Mouse (Mus musculus): ENCODE results near the gene Sftpa1. TPM values are rescaled to one million over a fixed set of nuclear protein-coding genes. Genes with fewer than 3 reads are reported as not detected.

Gene Sftpa1
- polyA plus RNA-seq (2014; fragmentation: Nextera tagmentation; extraction: Ambion mirVana) = not detected in 2 replicates

DNA sequence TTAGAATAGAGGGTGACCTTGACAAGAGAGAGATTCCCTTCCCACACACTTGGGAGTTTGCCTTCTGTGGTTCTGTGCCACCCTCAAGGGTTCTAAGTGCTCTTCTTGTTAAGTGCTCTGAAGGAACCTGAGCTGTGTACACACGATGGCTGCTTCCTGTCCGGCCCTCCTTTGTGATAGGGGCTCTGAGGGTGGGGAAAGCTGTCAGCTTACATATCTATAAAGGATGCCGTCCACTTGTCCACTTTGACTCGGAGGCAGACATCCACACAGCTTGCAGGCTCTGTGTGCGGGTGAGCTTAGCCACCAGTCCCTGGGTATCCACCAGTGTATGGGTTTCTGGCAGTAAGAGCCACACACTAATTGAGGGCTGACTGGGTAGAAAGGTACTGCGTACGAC lies at the start of gene Sftpa1:
Gene Sftpa1, plus strand, starts transcription at position 243 of the 400 bp plus-strand sequence.
- H3K9me3 ChIP-seq (ENCODE audit: control insufficient read depth, low read length) = no peaks in the 10 kb centered on the region
- no peak within 1 kb of the TSS for H3K27ac ChIP-seq (replicated peaks; ENCODE audit: low read depth, low read length)
- H3K9ac ChIP-seq (ENCODE audit: low read length) = no peak within 1 kb of the TSS
- H3K4me3 ChIP-seq (ENCODE audit: low read depth, low read length) = no peak within 1 kb of the TSS
- H3K4me1 ChIP-seq (ENCODE audit: control insufficient read depth, insufficient read depth, low read length) = no peaks in the 10 kb centered on the region
- no peaks in the 10 kb centered on the region for H3K27me3 ChIP-seq (ENCODE audit: control insufficient read depth, insufficient read depth, low read length)
- no peaks in the 10 kb centered on the region for H3K36me3 ChIP-seq (ENCODE audit: control insufficient read depth, insufficient read depth, low read length)
- ATAC-seq (ENCODE audit: insufficient number of reproducible peaks, low FRiP score, low TSS enrichment, low read depth) = no peak
- WGBS = 89% methylated on average over 7 of the region's 7 CpGs
- no peak within 1 kb of the TSS for H3K4me2 ChIP-seq (ENCODE audit: low read depth, severe bottlenecking)
- no peak for DNase-seq (ENCODE audit: low spot score)

DNA sequence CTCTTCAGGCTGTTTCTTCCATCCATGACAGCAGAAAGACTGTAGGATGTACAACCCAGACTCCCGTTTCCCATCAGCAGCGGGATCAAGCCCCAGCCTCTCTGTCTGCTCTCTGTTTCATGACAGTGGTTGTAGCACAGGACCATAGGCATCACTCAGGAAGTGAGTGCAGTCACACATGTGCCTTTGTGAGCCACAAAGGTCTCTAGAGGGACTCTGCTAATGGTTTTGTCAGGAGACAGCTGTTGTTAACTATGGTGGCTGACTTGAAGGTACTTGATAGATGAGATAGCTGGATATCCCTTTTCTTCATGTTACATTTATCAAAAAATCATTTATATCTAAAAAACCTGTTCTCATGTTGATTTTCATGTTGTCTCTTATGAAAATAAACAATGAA lies 49.2 kb upstream of the Sftpa1 start:
- Histone ChIP-seq H3K4me1 (ENCODE audit: control insufficient read depth, insufficient read depth, low read length) (no peaks in the 10 kb centered on the region), H3K9ac (ENCODE audit: low read length) (no peak overlapping the region), H3K36me3 (ENCODE audit: control insufficient read depth, insufficient read depth, low read length) (no peaks in the 10 kb centered on the region), H3K27ac (replicated peaks; ENCODE audit: low read depth, low read length) (no peak overlapping the region), H3K4me2 (ENCODE audit: low read depth, severe bottlenecking) (no peak overlapping the region), H3K9me3 (ENCODE audit: control insufficient read depth, low read length) (no peaks in the 10 kb centered on the region), H3K4me3 (ENCODE audit: low read depth, low read length) (no peak overlapping the region), H3K27me3 (ENCODE audit: control insufficient read depth, insufficient read depth, low read length) (no peaks in the 10 kb centered on the region)
- WGBS = 90% methylated on average over 2 of the region's 2 CpGs
- no peak for ATAC-seq (ENCODE audit: insufficient number of reproducible peaks, low FRiP score, low TSS enrichment, low read depth)
- DNase-seq (ENCODE audit: low spot score) = no peak

DNA sequence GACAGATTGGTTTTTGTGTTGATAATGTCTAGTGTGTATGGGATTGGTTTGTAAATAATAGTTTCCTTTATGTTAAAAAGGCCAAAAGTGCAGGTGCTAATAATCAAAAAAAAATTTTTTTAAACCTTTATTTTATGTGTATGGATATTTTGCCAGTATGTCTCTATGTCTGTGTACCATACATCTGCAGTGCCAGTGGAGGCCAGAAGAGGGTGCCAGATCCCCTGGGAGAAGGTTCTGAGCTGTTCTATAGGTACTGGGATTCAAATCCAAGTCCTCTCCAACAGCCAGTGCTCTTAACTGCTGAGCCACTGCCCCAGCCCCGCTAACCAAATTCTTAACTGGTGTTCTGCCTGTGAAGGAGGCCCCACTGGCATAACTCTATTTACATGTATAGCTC lies 44.1 kb upstream of the Sftpa1 start:
- no peak overlapping the region for H3K4me3 ChIP-seq (ENCODE audit: low read depth, low read length)
- H3K4me1 ChIP-seq (ENCODE audit: control insufficient read depth, insufficient read depth, low read length) = no peaks in the 10 kb centered on the region
- H3K9ac ChIP-seq (ENCODE audit: low read length) = no peak overlapping the region
- 86% methylated on average over 1 of the region's 1 CpGs for WGBS
- no peaks in the 10 kb centered on the region for H3K27me3 ChIP-seq (ENCODE audit: control insufficient read depth, insufficient read depth, low read length)
- ATAC-seq (ENCODE audit: insufficient number of reproducible peaks, low FRiP score, low TSS enrichment, low read depth) = no peak
- H3K9me3 ChIP-seq (ENCODE audit: control insufficient read depth, low read length) = no peaks in the 10 kb centered on the region
- H3K27ac ChIP-seq (replicated peaks; ENCODE audit: low read depth, low read length) = no peak overlapping the region
- H3K36me3 ChIP-seq (ENCODE audit: control insufficient read depth, insufficient read depth, low read length) = no peaks in the 10 kb centered on the region
- DNase-seq (ENCODE audit: low spot score) = peak; percentile 33
- no peak overlapping the region for H3K4me2 ChIP-seq (ENCODE audit: low read depth, severe bottlenecking)

DNA sequence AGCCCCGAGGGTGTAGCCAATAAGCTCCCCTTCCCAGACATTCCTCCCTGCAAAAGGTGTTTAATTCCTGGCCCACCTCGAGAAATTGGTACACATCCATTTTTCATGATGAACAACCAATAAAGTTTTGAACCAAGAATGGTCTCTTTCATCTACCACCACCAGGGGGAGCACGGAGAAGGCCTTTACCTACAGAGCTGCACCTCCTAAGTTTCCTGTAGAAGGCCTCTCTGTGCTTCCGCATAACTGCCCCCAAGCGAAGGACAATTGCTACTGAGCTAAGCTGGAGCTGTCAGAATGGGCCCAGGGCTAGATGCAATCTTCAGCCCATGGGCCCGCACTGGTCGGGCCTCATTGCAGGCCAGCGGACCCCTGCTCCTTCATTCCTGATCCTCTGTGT lies 40.8 kb upstream of the Sftpa1 start:
- H3K4me1 ChIP-seq (ENCODE audit: control insufficient read depth, insufficient read depth, low read length) = no peaks in the 10 kb centered on the region
- H3K36me3 ChIP-seq (ENCODE audit: control insufficient read depth, insufficient read depth, low read length) = no peaks in the 10 kb centered on the region
- DNase-seq (ENCODE audit: low spot score) = peak; percentile 34
- no peak overlapping the region for H3K4me2 ChIP-seq (ENCODE audit: low read depth, severe bottlenecking)
- H3K9ac ChIP-seq (ENCODE audit: low read length) = no peak overlapping the region
- H3K27ac ChIP-seq (replicated peaks; ENCODE audit: low read depth, low read length) = no peak overlapping the region
- H3K9me3 ChIP-seq (ENCODE audit: control insufficient read depth, low read length) = no peaks in the 10 kb centered on the region
- H3K4me3 ChIP-seq (ENCODE audit: low read depth, low read length) = no peak overlapping the region
- ATAC-seq (ENCODE audit: insufficient number of reproducible peaks, low FRiP score, low TSS enrichment, low read depth) = no peak
- H3K27me3 ChIP-seq (ENCODE audit: control insufficient read depth, insufficient read depth, low read length) = no peaks in the 10 kb centered on the region
- 53% methylated on average over 8 of the region's 8 CpGs for WGBS

DNA sequence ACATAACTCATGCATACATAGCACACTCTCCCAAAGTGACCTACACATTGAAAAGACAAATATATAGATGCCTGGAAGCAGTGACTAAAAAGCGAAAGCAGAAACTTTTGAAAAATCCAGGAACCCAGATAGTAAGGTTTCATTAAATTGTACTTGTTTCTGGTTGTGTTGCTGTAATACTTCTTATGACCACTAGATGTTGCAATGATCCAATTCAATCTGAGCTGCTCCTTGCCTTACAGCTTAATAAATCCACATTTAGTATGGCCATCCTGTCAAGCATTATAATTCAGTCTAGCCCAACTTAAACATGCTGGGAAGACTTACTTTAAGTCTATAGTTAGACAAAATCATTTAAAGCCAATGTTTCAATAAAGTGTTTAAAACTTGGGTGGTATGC lies 37.5 kb upstream of the Sftpa1 start:
- DNase-seq (ENCODE audit: low spot score) = no peak
- Histone ChIP-seq H3K4me1 (ENCODE audit: control insufficient read depth, insufficient read depth, low read length) (no peaks in the 10 kb centered on the region), H3K9ac (ENCODE audit: low read length) (no peak overlapping the region), H3K27me3 (ENCODE audit: control insufficient read depth, insufficient read depth, low read length) (no peaks in the 10 kb centered on the region), H3K4me3 (ENCODE audit: low read depth, low read length) (no peak overlapping the region), H3K9me3 (ENCODE audit: control insufficient read depth, low read length) (no peaks in the 10 kb centered on the region), H3K36me3 (ENCODE audit: control insufficient read depth, insufficient read depth, low read length) (no peaks in the 10 kb centered on the region), H3K4me2 (ENCODE audit: low read depth, severe bottlenecking) (no peak overlapping the region), H3K27ac (replicated peaks; ENCODE audit: low read depth, low read length) (no peak overlapping the region)
- ATAC-seq (ENCODE audit: insufficient number of reproducible peaks, low FRiP score, low TSS enrichment, low read depth) = no peak
- 52% methylated on average over 1 of the region's 1 CpGs for WGBS

DNA sequence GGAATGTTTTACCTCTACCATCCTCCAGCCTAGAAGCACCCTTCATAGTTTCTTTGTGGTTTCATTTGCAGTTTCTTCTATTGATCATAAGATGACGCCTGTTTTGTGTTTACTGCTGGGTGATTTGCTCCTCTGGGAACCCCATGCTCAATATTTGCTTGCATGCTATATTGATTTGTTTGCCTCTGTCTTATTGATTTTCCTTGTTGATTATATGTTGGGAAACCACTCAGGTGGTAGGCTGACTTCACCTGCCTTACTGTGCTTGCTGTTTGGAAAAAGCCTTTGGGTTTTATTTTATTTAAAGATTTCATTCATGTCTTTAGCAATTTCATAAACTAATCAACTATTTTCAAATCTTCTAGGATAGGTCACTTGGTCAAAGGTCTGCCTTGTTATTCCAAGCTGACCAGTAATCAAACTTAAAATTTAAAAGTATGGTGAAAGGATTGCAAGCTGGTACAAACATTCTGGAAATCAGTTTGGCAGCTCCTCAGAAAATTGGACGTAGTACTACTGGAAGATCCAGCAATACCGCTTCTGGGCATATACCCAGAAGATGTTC lies 35.2 kb upstream of the Sftpa1 start:
- H3K4me1 ChIP-seq (ENCODE audit: control insufficient read depth, insufficient read depth, low read length) = no peaks in the 10 kb centered on the region
- H3K27ac ChIP-seq (replicated peaks; ENCODE audit: low read depth, low read length) = no peak overlapping the region
- H3K9ac ChIP-seq (ENCODE audit: low read length) = no peak overlapping the region
- no peaks in the 10 kb centered on the region for H3K36me3 ChIP-seq (ENCODE audit: control insufficient read depth, insufficient read depth, low read length)
- H3K4me3 ChIP-seq (ENCODE audit: low read depth, low read length) = no peak overlapping the region
- H3K27me3 ChIP-seq (ENCODE audit: control insufficient read depth, insufficient read depth, low read length) = no peaks in the 10 kb centered on the region
- H3K4me2 ChIP-seq (ENCODE audit: low read depth, severe bottlenecking) = no peak overlapping the region
- DNase-seq (ENCODE audit: low spot score) (no peak), ATAC-seq (ENCODE audit: insufficient number of reproducible peaks, low FRiP score, low TSS enrichment, low read depth) (no peak)
- H3K9me3 ChIP-seq (ENCODE audit: control insufficient read depth, low read length) = no peaks in the 10 kb centered on the region
- 93% methylated on average over 3 of the region's 3 CpGs for WGBS

DNA sequence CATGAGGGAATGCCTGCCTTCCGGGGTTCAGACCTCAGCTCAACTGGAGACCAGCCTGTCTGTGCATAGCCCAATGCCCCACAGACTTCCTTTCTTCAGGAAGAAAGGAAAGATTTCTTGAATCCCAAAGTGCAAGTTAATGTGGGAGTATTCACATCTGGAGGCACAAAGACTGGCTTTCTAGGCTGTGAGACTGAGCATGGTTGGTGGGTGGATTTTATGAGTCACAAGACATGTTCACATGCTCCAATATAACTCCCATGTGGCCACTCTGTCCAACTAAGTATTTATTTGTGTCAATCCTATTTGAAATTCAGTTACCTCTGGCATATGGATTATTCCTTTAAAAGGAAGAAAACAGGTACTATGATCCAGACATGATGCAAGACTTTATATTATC lies 32.9 kb upstream of the Sftpa1 start:
- Histone ChIP-seq H3K4me3 (ENCODE audit: low read depth, low read length) (no peak overlapping the region), H3K4me1 (ENCODE audit: control insufficient read depth, insufficient read depth, low read length) (no peaks in the 10 kb centered on the region), H3K27ac (replicated peaks; ENCODE audit: low read depth, low read length) (no peak overlapping the region), H3K36me3 (ENCODE audit: control insufficient read depth, insufficient read depth, low read length) (no peaks in the 10 kb centered on the region), H3K4me2 (ENCODE audit: low read depth, severe bottlenecking) (no peak overlapping the region), H3K27me3 (ENCODE audit: control insufficient read depth, insufficient read depth, low read length) (no peaks in the 10 kb centered on the region), H3K9me3 (ENCODE audit: control insufficient read depth, low read length) (no peaks in the 10 kb centered on the region), H3K9ac (ENCODE audit: low read length) (no peak overlapping the region)
- 76% methylated on average over 1 of the region's 1 CpGs for WGBS
- no peak for ATAC-seq (ENCODE audit: insufficient number of reproducible peaks, low FRiP score, low TSS enrichment, low read depth)
- no peak for DNase-seq (ENCODE audit: low spot score)

DNA sequence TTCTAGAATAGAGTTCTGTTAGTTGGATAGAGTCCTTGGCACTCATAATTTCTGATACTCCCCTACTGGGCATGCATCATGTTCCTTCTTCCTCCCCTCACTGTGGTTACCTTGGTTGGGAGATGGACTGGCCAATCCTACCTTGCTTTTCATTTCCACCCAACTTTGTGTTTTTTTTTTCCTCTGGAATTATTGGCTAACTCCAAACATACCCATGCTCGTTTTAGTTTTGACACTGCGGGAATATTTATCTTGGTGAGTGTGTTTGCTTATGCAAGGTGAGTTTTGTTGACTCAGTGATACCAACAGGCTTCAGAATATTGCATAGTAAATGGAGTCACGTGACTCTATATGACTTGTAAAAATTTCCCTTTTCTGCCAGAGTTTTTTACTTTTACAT lies 30.9 kb upstream of the Sftpa1 start:
- DNase-seq (ENCODE audit: low spot score) (no peak), ATAC-seq (ENCODE audit: insufficient number of reproducible peaks, low FRiP score, low TSS enrichment, low read depth) (no peak)
- Histone ChIP-seq H3K9ac (ENCODE audit: low read length) (no peak overlapping the region), H3K4me1 (ENCODE audit: control insufficient read depth, insufficient read depth, low read length) (no peaks in the 10 kb centered on the region), H3K27ac (replicated peaks; ENCODE audit: low read depth, low read length) (no peak overlapping the region), H3K4me3 (ENCODE audit: low read depth, low read length) (no peak overlapping the region), H3K36me3 (ENCODE audit: control insufficient read depth, insufficient read depth, low read length) (no peaks in the 10 kb centered on the region), H3K27me3 (ENCODE audit: control insufficient read depth, insufficient read depth, low read length) (no peaks in the 10 kb centered on the region), H3K4me2 (ENCODE audit: low read depth, severe bottlenecking) (no peak overlapping the region), H3K9me3 (ENCODE audit: control insufficient read depth, low read length) (no peaks in the 10 kb centered on the region)
- WGBS = 91% methylated on average over 3 of the region's 3 CpGs

DNA sequence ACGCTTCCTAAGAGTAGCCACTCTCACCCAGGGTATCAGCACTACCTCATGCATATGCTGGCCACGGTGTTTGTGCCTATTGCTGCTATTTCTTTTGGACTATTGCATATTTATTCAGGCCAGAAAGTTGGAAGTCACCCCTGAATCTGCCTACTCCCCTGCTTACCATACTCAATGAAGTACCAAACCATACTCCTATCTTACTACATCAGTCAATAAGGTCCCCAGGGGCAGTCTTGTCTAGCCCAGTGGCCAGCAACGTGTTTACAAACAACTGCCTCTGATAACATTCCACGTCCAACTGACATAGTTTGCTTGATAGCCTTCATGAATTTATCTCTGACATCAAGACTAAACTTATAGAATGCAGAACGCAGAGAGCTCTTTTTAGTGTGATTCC lies 30.3 kb upstream of the Sftpa1 start:
- WGBS = 82% methylated on average over 5 of the region's 5 CpGs
- no peaks in the 10 kb centered on the region for H3K9me3 ChIP-seq (ENCODE audit: control insufficient read depth, low read length)
- no peak overlapping the region for H3K4me2 ChIP-seq (ENCODE audit: low read depth, severe bottlenecking)
- no peaks in the 10 kb centered on the region for H3K36me3 ChIP-seq (ENCODE audit: control insufficient read depth, insufficient read depth, low read length)
- no peaks in the 10 kb centered on the region for H3K4me1 ChIP-seq (ENCODE audit: control insufficient read depth, insufficient read depth, low read length)
- no peak overlapping the region for H3K27ac ChIP-seq (replicated peaks; ENCODE audit: low read depth, low read length)
- DNase-seq (ENCODE audit: low spot score) = no peak
- H3K4me3 ChIP-seq (ENCODE audit: low read depth, low read length) = no peak overlapping the region
- no peak for ATAC-seq (ENCODE audit: insufficient number of reproducible peaks, low FRiP score, low TSS enrichment, low read depth)
- H3K27me3 ChIP-seq (ENCODE audit: control insufficient read depth, insufficient read depth, low read length) = no peaks in the 10 kb centered on the region
- no peak overlapping the region for H3K9ac ChIP-seq (ENCODE audit: low read length)
